Mouse (Mus musculus) CH12.LX (cell line): ENCODE data around the gene Cmya5. TPM values are rescaled to one million over a fixed set of nuclear protein-coding genes. Genes with fewer than 3 reads are reported as not detected.

Experiments used
- DNase-seq: peaks from one replicate; pipeline ENCODE4 v3.0.0-alpha.2; 2013; ENCODE audit errors: extremely low read depth
- H3K27ac ChIP-seq: 2 replicates; pipeline ENCODE4 v1.5.1; 2012; ENCODE audit warnings: low read depth, mild to moderate bottlenecking, control low read depth, moderate library complexity; ENCODE audit not compliant: insufficient read depth
- H3K27me3 ChIP-seq: replicated peaks from 2 replicates; pipeline ENCODE3; 2012; ENCODE audit warnings: inconsistent platforms
- H3K36me3 ChIP-seq, 2 experiments: replicated peaks in 1 of 2; 2 replicates each; pipeline versions ENCODE3 to v1.6.1; 2012; ENCODE audit warnings: inconsistent platforms in 1 of 2, low read length in 1 of 2, mild to moderate bottlenecking in 1 of 2, mixed read lengths in 1 of 2, moderate library complexity in 1 of 2; ENCODE audit not compliant: control insufficient read depth in 1 of 2, insufficient read depth in 1 of 2
- H3K4me1 ChIP-seq, 2 experiments: 2 replicates each; pipeline ENCODE4 v1.6.1; 2012; ENCODE audit warnings: inconsistent platforms in 1 of 2, moderate library complexity in 1 of 2; ENCODE audit not compliant: insufficient read depth in 2 of 2, control insufficient read depth in 1 of 2
- H3K4me2 ChIP-seq: 2 replicates; pipeline ENCODE4 v1.6.1; 2012; ENCODE audit warnings: low read depth, mild to moderate bottlenecking, control low read depth; ENCODE audit not compliant: poor library complexity, insufficient read depth, severe bottlenecking
- H3K4me3 ChIP-seq, 3 experiments: fragments of 150-350 bp in 1 of 3; sonication (generic) in 1 of 3; replicated peaks in 1 of 3; 2 replicates each; pipeline versions ENCODE3 to v1.5.1; 2011 to 2012; ENCODE audit warnings: low read depth in 2 of 3, low read length in 2 of 3, mild to moderate bottlenecking in 2 of 3, moderate library complexity in 2 of 3, control low read depth in 1 of 3, improper control_type of control experiment in 1 of 3, inconsistent platforms in 1 of 3, mixed read lengths in 1 of 3; ENCODE audit not compliant: poor library complexity in 1 of 3
- H3K79me2 ChIP-seq: replicated peaks from 2 replicates; pipeline ENCODE4 v1.6.1; 2012; ENCODE audit warnings: mild to moderate bottlenecking, moderate library complexity; ENCODE audit not compliant: control insufficient read depth, poor library complexity, insufficient read depth, severe bottlenecking; ENCODE audit errors: extremely low read depth
- H3K9ac ChIP-seq: 2 replicates; pipeline ENCODE4 v1.6.1; 2012; ENCODE audit warnings: low read depth, mild to moderate bottlenecking, control low read depth, moderate library complexity; ENCODE audit not compliant: insufficient read depth
- H3K9me3 ChIP-seq: replicated peaks from 2 replicates; pipeline ENCODE3; 2012; ENCODE audit warnings: low read length, inconsistent platforms, mixed read lengths
- BHLHE40 ChIP-seq: IDR thresholded peaks from 2 replicates; pipeline ENCODE4 v1.6.1; 2011; ENCODE audit warnings: mild to moderate bottlenecking, low read depth, low read length, improper control_type of control experiment
- CHD2 ChIP-seq: IDR thresholded peaks from 2 replicates; pipeline ENCODE4 v1.6.1; 2011; ENCODE audit warnings: low read length, improper control_type of control experiment
- CTCF ChIP-seq, 2 experiments: IDR thresholded peaks in 1 of 2; conservative IDR thresholded peaks in 1 of 2; 2 replicates each; pipeline ENCODE4 v1.5.1; 2011 to 2012; ENCODE audit warnings: low read depth in 2 of 2, low read length in 2 of 2, improper control_type of control experiment in 1 of 2, inconsistent platforms in 1 of 2, mild to moderate bottlenecking in 1 of 2, moderate library complexity in 1 of 2
- ELF1 ChIP-seq: IDR thresholded peaks from 2 replicates; pipeline ENCODE4 v1.6.1; 2014; ENCODE audit warnings: low read depth, mild to moderate bottlenecking, inconsistent platforms, low read length, improper control_type of control experiment
- ETS1 ChIP-seq: conservative IDR thresholded peaks from 2 replicates; pipeline ENCODE4 v1.6.1; 2012; ENCODE audit warnings: low read depth, mild to moderate bottlenecking, inconsistent platforms, low read length, improper control_type of control experiment, moderate library complexity
- GABPA ChIP-seq: IDR thresholded peaks from 2 replicates; pipeline ENCODE4 v1.6.1; 2012; ENCODE audit warnings: low read depth, low read length, improper control_type of control experiment, inconsistent platforms; ENCODE audit not compliant: insufficient replicate concordance
- IRF4 ChIP-seq: IDR thresholded peaks from 2 replicates; pipeline ENCODE4 v1.6.1; 2014; ENCODE audit warnings: low read depth, mild to moderate bottlenecking, inconsistent platforms, low read length, improper control_type of control experiment
- MAFK ChIP-seq: IDR thresholded peaks from 2 replicates; pipeline ENCODE4 v1.6.1; 2011; ENCODE audit warnings: low read length, improper control_type of control experiment; ENCODE audit not compliant: insufficient replicate concordance
- MAX ChIP-seq: IDR thresholded peaks from 2 replicates; pipeline ENCODE4 v1.6.1; 2011; ENCODE audit warnings: low read length, improper control_type of control experiment
- MAZ ChIP-seq: IDR thresholded peaks from 2 replicates; pipeline ENCODE4 v1.6.1; 2012; ENCODE audit warnings: low read depth, mild to moderate bottlenecking, inconsistent platforms, low read length, improper control_type of control experiment, moderate library complexity
- MEF2A ChIP-seq: IDR thresholded peaks from 2 replicates; pipeline ENCODE4 v1.6.1; 2014; ENCODE audit warnings: low read depth, mild to moderate bottlenecking, inconsistent platforms, low read length, improper control_type of control experiment, borderline replicate concordance
- NELFE ChIP-seq: IDR thresholded peaks from 2 replicates; pipeline ENCODE4 v1.6.1; 2011; ENCODE audit warnings: low read depth, low read length, improper control_type of control experiment
- RAD21 ChIP-seq: IDR thresholded peaks from 2 replicates; pipeline ENCODE4 v1.6.1; 2011; ENCODE audit warnings: low read depth, mild to moderate bottlenecking, low read length, improper control_type of control experiment, moderate library complexity
- RCOR1 ChIP-seq: conservative IDR thresholded peaks from 2 replicates; pipeline ENCODE4 v1.6.1; 2012; ENCODE audit warnings: low read depth, mild to moderate bottlenecking, inconsistent platforms, low read length, improper control_type of control experiment
- TBP ChIP-seq: conservative IDR thresholded peaks from 2 replicates; pipeline ENCODE4 v1.6.1; 2011; ENCODE audit warnings: low read depth, low read length, improper control_type of control experiment
- UBTF ChIP-seq: IDR thresholded peaks from 2 replicates; pipeline ENCODE4 v1.6.1; 2012; ENCODE audit warnings: low read depth, mild to moderate bottlenecking, inconsistent platforms, low read length, improper control_type of control experiment, moderate library complexity
- USF1 ChIP-seq: IDR thresholded peaks from 2 replicates; pipeline ENCODE4 v1.6.1; 2014; ENCODE audit warnings: low read depth, mild to moderate bottlenecking, inconsistent platforms, low read length, improper control_type of control experiment
- USF2 ChIP-seq: conservative IDR thresholded peaks from 2 replicates; pipeline ENCODE4 v1.6.1; 2011; ENCODE audit warnings: low read depth, low read length, improper control_type of control experiment
- ZC3H11A ChIP-seq: IDR thresholded peaks from 2 replicates; pipeline ENCODE4 v1.6.1; 2012; ENCODE audit warnings: low read depth, mild to moderate bottlenecking, inconsistent platforms, low read length, improper control_type of control experiment
- ZNF384 ChIP-seq: IDR thresholded peaks from 2 replicates; pipeline ENCODE4 v1.6.1; 2012; ENCODE audit warnings: low read depth, low read length, improper control_type of control experiment, inconsistent platforms
- dilution Hi-C: fragments of 300-500 bp; cut with MboI; formaldehyde crosslinking; loops from 2 replicates; pipeline ENCODE4 v1.14.3; 2020; ENCODE audit warnings: low sequenced_read_pairs; ENCODE audit not compliant: extremely low pct_unique_long_range_greater_than_20kb, extremely low pct_ligation_motif_present
- in situ Hi-C: fragments of 300-500 bp; cut with MboI; formaldehyde crosslinking; loops from 3 replicates; pipeline ENCODE4 v1.14.3; 2019; ENCODE audit warnings: low sequenced_read_pairs, low pct_ligation_motif_present, low pct_unique_long_range_greater_than_20kb, mixed read lengths
- polyA plus RNA-seq: library from polyadenylated mRNA; unstranded; fragments of >175 nt; gene quantifications from 2 replicates; pipeline ENCODE4 v1.2.1, GENCODE M21; 2012; ENCODE audit warnings: low read depth; ENCODE audit not compliant: insufficient read length
- total RNA-seq, 2 experiments: library from RNA; depleted of rRNA; stranded (reverse); fragments of 300-350 nt in 1 of 2; fragments of >200 nt in 1 of 2; gene quantifications; 2 replicates each; pipeline ENCODE4 v1.2.3; 2012 to 2014

The Cmya5 gene
- total and polyA plus RNA-seq, 3 experiments: 0.19 to 0.59 (median 0.34) TPM

DNA sequence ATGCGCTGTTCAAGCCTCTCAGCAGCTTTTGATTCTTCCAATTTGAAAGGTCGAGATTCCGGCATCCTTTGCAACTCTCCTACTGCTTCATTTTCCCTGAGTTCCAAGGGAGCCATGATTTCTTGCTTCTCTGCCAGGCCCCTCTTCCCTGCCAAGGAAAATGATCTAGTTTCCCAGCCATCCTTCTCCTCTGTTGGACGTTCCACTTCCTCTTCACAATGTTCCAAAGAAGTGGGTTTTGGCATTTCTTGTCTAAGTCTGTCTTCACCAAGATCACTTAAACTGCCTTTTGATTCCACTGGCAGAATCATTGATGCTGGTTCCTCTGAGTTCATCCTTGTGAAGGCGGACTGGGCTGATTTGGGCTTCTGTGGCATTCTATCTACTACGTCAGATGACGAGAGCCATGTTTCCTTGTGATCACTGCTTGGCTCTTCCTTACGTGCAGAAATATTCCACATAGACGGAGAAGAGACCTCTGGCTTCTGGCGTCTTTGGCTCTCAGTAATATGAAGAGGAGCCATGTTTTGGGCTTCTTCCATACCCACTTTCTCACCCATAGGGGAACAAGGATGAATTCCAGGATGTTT, 52.6 kb downstream of the Cmya5 start:
- Histone ChIP-seq H3K79me2 (no peaks in the 10 kb centered on the region), H3K9me3 (peaks cover 41% of the 10 kb centered on the region), H3K9ac (no peak overlapping the region), H3K4me3 (no peak overlapping the region), H3K4me1 (peaks cover 16 to 48% of the 10 kb centered on the region in 2 experiments), H3K27ac (no peak overlapping the region), H3K4me2 (no peak overlapping the region), H3K27me3 (no peaks in the 10 kb centered on the region), H3K36me3 (peaks cover 0 to 6% of the 10 kb centered on the region in 2 experiments)
- no peak for DNase-seq
- in situ Hi-C loops: no loop called here
- TF ChIP-seq MAX (no peak), ELF1 (no peak)
- dilution Hi-C loops: no loop called here

GRCm38 (mm10) chr13:93091176-93091575, 53.3 kb downstream of the Cmya5 start:
- Histone ChIP-seq H3K79me2 (no peaks in the 10 kb centered on the region), H3K27me3 (no peaks in the 10 kb centered on the region), H3K27ac (no peak overlapping the region), H3K4me3 (no peak overlapping the region), H3K9ac (no peak overlapping the region), H3K4me1 (peaks cover 11 to 40% of the 10 kb centered on the region in 2 experiments), H3K36me3 (no peaks in the 10 kb centered on the region), H3K4me2 (no peak overlapping the region), H3K9me3 (peaks cover 36% of the 10 kb centered on the region)
- no peak for DNase-seq
- in situ Hi-C loops (no loop called here), dilution Hi-C loops (no loop called here)
- no peak for TF ChIP-seq UBTF
- no peak for TF ChIP-seq IRF4
- TF ChIP-seq MAX: no peak
- no peak for TF ChIP-seq RAD21
- TF ChIP-seq MAZ: no peak
- no peak for TF ChIP-seq TBP
- no peak for TF ChIP-seq RCOR1
- no peak for TF ChIP-seq BHLHE40
- no peak for TF ChIP-seq USF1
- no peak for TF ChIP-seq ETS1
- no peak for TF ChIP-seq ZC3H11A
- TF ChIP-seq NELFE: no peak
- TF ChIP-seq USF2: no peak
- TF ChIP-seq GABPA: no peak
- no peak for TF ChIP-seq MAFK
- TF ChIP-seq ZNF384: no peak
- no peak for TF ChIP-seq CHD2
- TF ChIP-seq MEF2A: no peak
- no peak for TF ChIP-seq CTCF (conservative IDR thresholded peaks at IDR 0.05 in 1 of 2, IDR thresholded peaks at IDR 0.05 in 1 of 2; ENCODE audit: low read depth in 2 of 2, low read length in 2 of 2)
